25 mouse cellular contexts compared by ENCODE assay signal in the genomic region with DNA sequence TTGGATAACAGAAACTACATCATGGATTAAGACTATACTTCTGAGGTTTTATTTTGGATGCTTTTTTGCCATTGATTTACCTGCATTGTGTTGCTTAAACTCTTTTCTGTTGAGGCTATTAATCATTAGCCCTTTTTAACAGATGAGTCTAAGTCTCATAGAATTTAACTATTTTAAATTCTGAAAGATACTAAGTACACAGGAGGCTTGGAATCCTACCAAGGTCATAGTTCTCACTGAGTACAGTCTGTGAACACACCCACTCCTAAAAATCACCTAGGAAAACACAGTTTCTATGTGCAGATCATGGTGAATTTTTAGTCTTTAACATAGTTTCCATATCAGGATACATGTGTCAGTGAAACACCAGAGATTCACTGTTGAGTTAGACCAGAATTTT. TPM values are rescaled to one million over a fixed set of nuclear protein-coding genes. Genes with fewer than 3 reads are reported as not detected.
"Had no signal": no experiment of that assay in that cellular context is flagged by ENCODE, and none has a peak within 500 bp of the region (broad histone marks: within the 10 kb centered on the region; RNA-seq: fewer than 3 reads in every experiment).

No protein-coding gene starts in this region.

- DNase-seq: gastrocnemius, adult 2 months; gastrocnemius, postnatal 10 days; gastrocnemius, postnatal 25 days; heart, adult 18-20 months; heart, postnatal 10 days; heart, postnatal 4 days; liver; liver, embryonic 13.5 days; liver, postnatal 0 days had no signal

- H3K36me3 ChIP-seq: heart, embryonic 10.5 days; heart, embryonic 12.5 days; hindbrain, embryonic 10.5 days; hindbrain, embryonic 12.5 days; intestine, embryonic 15.5 days; limb, embryonic 10.5 days; limb, embryonic 12.5 days; liver, embryonic 13.5 days; liver, embryonic 15.5 days had no signal

- H3K4me3 ChIP-seq: gastrocnemius, adult 2 months; heart, embryonic 10.5 days; heart, embryonic 12.5 days; hindbrain, embryonic 10.5 days; hindbrain, embryonic 12.5 days; intestine, embryonic 15.5 days; layer of hippocampus, adult 2 months; left cerebral cortex, adult 2 months; limb, embryonic 10.5 days; limb, embryonic 12.5 days; liver, embryonic 13.5 days; liver, embryonic 15.5 days had no signal

- H3K27me3 ChIP-seq: heart, embryonic 12.5 days; intestine, embryonic 15.5 days; limb, embryonic 12.5 days had no signal

- H3K4me2 ChIP-seq: heart, embryonic 12.5 days; hindbrain, embryonic 12.5 days; hindbrain, embryonic 14.5 days; intestine, embryonic 15.5 days; limb, embryonic 12.5 days; liver, embryonic 13.5 days; liver, embryonic 15.5 days had no signal

- H3K27ac ChIP-seq: gastrocnemius, adult 2 months; heart, embryonic 10.5 days; hindbrain, embryonic 10.5 days; hindbrain, embryonic 12.5 days; hindbrain, embryonic 14.5 days; intestine, embryonic 15.5 days; kidney, postnatal 0 days; layer of hippocampus, adult 2 months; left cerebral cortex, adult 2 months; limb, embryonic 10.5 days; limb, embryonic 12.5 days; liver, embryonic 13.5 days; liver, embryonic 15.5 days had no signal

- H3K4me1 ChIP-seq: liver, embryonic 13.5 days; liver, embryonic 15.5 days had no signal

- H3K9me3 ChIP-seq: heart, embryonic 10.5 days; heart, embryonic 12.5 days; hindbrain, embryonic 10.5 days; hindbrain, embryonic 12.5 days; intestine, embryonic 15.5 days; limb, embryonic 10.5 days; limb, embryonic 12.5 days; liver, embryonic 13.5 days; liver, embryonic 15.5 days had no signal

- H3K9ac ChIP-seq: heart, embryonic 12.5 days; hindbrain, embryonic 12.5 days; hindbrain, embryonic 14.5 days; intestine, embryonic 15.5 days; limb, embryonic 12.5 days; liver, embryonic 13.5 days; liver, embryonic 15.5 days; liver, postnatal 0 days had no signal

- ATAC-seq: forebrain, embryonic 16.5 days; hindbrain, embryonic 16.5 days; inflammation-experienced regulatory T-cells, adult 6 months; intestine, embryonic 15.5 days; intestine, postnatal 0 days; liver, postnatal 0 days had no signal

RNA-seq across cellular contexts. Expression of a gene that starts 4.1 kb away (rescaled TPM):
- polyA plus RNA-seq: inflammation-experienced regulatory T-cells, adult 6 months had no signal
